Comparison of ENCODE assay signal across 9 mouse cellular contexts in the genomic region with DNA sequence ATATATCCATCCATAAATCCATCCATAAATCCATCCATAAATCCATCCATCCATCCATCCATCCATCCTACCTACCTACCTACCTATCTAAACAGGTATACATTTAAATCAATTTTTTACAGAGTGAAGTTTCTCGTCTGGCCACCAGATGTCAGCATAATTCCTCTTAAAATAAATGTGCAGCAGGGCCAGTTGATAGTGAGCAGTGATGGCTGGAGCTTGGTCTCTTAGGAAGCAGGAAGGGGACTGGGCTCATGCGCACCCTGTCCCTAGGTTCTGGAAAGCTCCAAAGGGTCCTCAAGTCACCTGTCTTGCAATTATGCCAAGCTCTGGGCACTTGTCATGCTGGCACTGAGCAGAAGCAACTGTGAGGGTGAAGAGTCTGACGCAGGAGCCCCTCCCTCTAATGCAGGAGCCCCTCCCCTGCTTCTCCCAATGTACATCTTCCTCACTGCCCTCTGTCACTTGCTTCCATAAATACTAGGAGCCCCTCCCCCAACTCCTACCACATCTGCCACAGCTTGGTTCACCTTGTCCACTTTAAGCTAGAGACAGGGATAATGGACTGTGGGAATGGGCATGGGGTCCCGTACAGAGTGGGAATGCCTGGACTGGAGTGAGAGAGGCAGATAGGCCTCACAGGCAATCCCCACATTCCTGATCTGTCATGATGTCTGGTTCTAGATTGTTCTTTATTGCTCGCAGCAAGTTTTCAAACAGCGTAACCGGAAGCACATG.
DNase-seq lines count a peak whose midpoint lies in the region; ATAC-seq and TF ChIP-seq lines count a peak whose summit lies in the region.
"Had no signal": no experiment of that assay in that cellular context is flagged by ENCODE, and none has a peak within 500 bp of the region (broad histone marks: within the 10 kb centered on the region; RNA-seq: fewer than 3 reads in every experiment).

No protein-coding gene starts in this region.

- no peaks in the 10 kb centered on the region for H3K36me3 ChIP-seq in hindbrain, embryonic 16.5 days (ENCODE audit: control insufficient read depth, insufficient read depth, low read length)
- no peaks in the 10 kb centered on the region for H3K36me3 ChIP-seq in lung, embryonic 14.5 days (ENCODE audit: insufficient read depth)

- peak; percentile 9 to 46 for DNase-seq in spleen, postnatal 4 days (ENCODE audit: low spot score in 2 of 2)
- no peak for DNase-seq in spleen, postnatal 14 days (ENCODE audit: low spot score in 2 of 2)
- peak; percentile 76 for DNase-seq in brain, adult 2 months (ENCODE audit: low read depth, low spot score)
- peak; percentile 54 for DNase-seq in embryo, embryonic 9.5 days (ENCODE audit: extremely low spot score)
- peak; percentile 82 for DNase-seq in lung, embryonic 14.5 days
- peak; percentile 51 for DNase-seq in retina, postnatal 7 days (ENCODE audit: low read depth, low spot score)
- DNase-seq in gastrocnemius, postnatal 14 days = no peak

- no peak overlapping the region for H3K4me3 ChIP-seq in hindbrain, embryonic 16.5 days (ENCODE audit: low read length)
- no peak overlapping the region for H3K4me3 ChIP-seq in lung, embryonic 14.5 days (ENCODE audit: low read depth, low read length)
- H3K4me3 ChIP-seq: megakaryocyte, embryonic 14.5 days had no signal

- no peak overlapping the region for H3K4me2 ChIP-seq in hindbrain, embryonic 16.5 days (ENCODE audit: low read length)
- H3K4me2 ChIP-seq in lung, embryonic 14.5 days = no peak overlapping the region

- intact Hi-C loops in gastrocnemius, postnatal 14 days (cut with DNase I; ENCODE audit: low total_unique reads) = loop anchor here (5.0 to 10.0 kb wide), 3 partner anchors 605 to 720 kb away; no protein-coding TSS in a partner anchor

- H3K9ac ChIP-seq in hindbrain, embryonic 16.5 days (ENCODE audit: low read depth, low read length) = no peak overlapping the region
- no peak overlapping the region for H3K9ac ChIP-seq in lung, embryonic 14.5 days

- 66% methylated on average over 7 of the region's 7 CpGs for WGBS in hindbrain, embryonic 16.5 days
- WGBS in lung, embryonic 14.5 days = 63% methylated on average over 7 of the region's 7 CpGs

- H3K4me1 ChIP-seq in hindbrain, embryonic 16.5 days (ENCODE audit: control insufficient read depth, insufficient read depth, low read depth, low read length) = no peaks in the 10 kb centered on the region
- no peaks in the 10 kb centered on the region for H3K4me1 ChIP-seq in lung, embryonic 14.5 days (ENCODE audit: insufficient read depth)
- H3K4me1 ChIP-seq: megakaryocyte, embryonic 14.5 days had no signal

- peak; percentile 73 for ATAC-seq in hindbrain, embryonic 16.5 days
- no peak for ATAC-seq in lung, embryonic 14.5 days (ENCODE audit: insufficient read depth)

- H3K27me3 ChIP-seq in hindbrain, embryonic 16.5 days (replicated peaks; ENCODE audit: control insufficient read depth, insufficient read depth, low read length) = no peaks in the 10 kb centered on the region
- no peaks in the 10 kb centered on the region for H3K27me3 ChIP-seq in lung, embryonic 14.5 days (ENCODE audit: insufficient read depth, low read length)

- H3K27ac ChIP-seq in hindbrain, embryonic 16.5 days (ENCODE audit: low read depth, low read length) = no peak overlapping the region
- H3K27ac ChIP-seq in lung, embryonic 14.5 days (ENCODE audit: low read depth) = no peak overlapping the region

- H3K9me3 ChIP-seq in hindbrain, embryonic 16.5 days (ENCODE audit: control insufficient read depth, low read length) = no peaks in the 10 kb centered on the region
- no peaks in the 10 kb centered on the region for H3K9me3 ChIP-seq in lung, embryonic 14.5 days (ENCODE audit: low read depth, low read length)
- H3K9me3 ChIP-seq: megakaryocyte, embryonic 14.5 days had no signal

- TF ChIP-seq CTCF in lung, embryonic 14.5 days (IDR thresholded peaks at IDR 0.05; ENCODE audit: low read depth) = peak; percentile 73

Comparison
In these comparisons a context has a peak if more than half of its experiments do, and no peak if none do; other contexts are left out.
1. DNase-seq: peak in spleen, postnatal 4 days (2 of 2), brain, adult 2 months (single experiment), embryo, embryonic 9.5 days (single experiment), lung, embryonic 14.5 days (single experiment) and retina, postnatal 7 days (single experiment); none in spleen, postnatal 14 days (0 of 2) and gastrocnemius, postnatal 14 days (single experiment).